Mouse (Mus musculus): Measurements from ENCODE around the gene Hmgb1. TPM values are rescaled to one million over a fixed set of nuclear protein-coding genes. Genes with fewer than 3 reads are reported as not detected.

Gene Hmgb1
- total RNA-seq, 2 experiments from 2014 or later: 127 to 133 TPM

- DNase-seq (ENCODE audit: low spot score in 2 of 2): no peak
Measured at GRCm38 (mm10) chr5:149067501-149067961, 116.8 kb downstream of the Hmgb1 start.

- no peak for DNase-seq (ENCODE audit: low spot score in 2 of 2)
Measured at GRCm38 (mm10) chr5:149062833-149063232, 121.5 kb downstream of the Hmgb1 start.

- no peak for DNase-seq (ENCODE audit: low spot score in 2 of 2)
Measured at GRCm38 (mm10) chr5:149053352-149054168, 130.7 kb downstream of the Hmgb1 start.

- DNase-seq (ENCODE audit: low spot score in 2 of 2): peak; percentile 99 to 100
Measured at GRCm38 (mm10) chr5:149052421-149053338, 131.6 kb downstream of the Hmgb1 start.

GRCm38 (mm10) chr5:149051571-149052420, 132.5 kb downstream of the Hmgb1 start:
- DNase-seq (ENCODE audit: low spot score in 2 of 2): peak; percentile 79 to 90

DNA sequence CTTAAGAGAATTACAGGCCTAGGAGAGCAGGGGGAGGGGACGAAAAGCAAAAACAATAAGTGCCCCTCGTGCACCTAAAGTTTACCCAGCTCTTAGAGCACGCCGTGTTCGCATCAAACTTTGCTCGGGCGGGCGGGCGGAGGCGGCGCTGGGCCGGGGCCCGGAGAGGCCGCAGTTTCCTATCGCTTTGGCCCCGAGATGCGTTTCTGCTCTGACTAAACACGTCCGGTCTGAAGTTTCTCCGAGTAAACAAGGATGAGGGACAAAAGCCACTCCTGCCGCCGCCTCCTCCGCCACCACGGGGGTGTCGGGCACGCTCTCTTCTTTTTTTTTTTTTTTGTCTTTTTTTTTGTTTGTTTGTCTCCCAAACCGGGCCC, 133.1 kb downstream of the Hmgb1 start:
- no peak for DNase-seq (ENCODE audit: low spot score in 2 of 2)

GRCm38 (mm10) chr5:149050588-149051160, 133.6 kb downstream of the Hmgb1 start:
- no peak for DNase-seq (ENCODE audit: low spot score in 2 of 2)

GRCm38 (mm10) chr5:149049435-149049834, 134.9 kb downstream of the Hmgb1 start:
- DNase-seq (ENCODE audit: low spot score in 2 of 2): no peak

GRCm38 (mm10) chr5:149048961-149049360, 135.3 kb downstream of the Hmgb1 start:
- DNase-seq (ENCODE audit: low spot score in 2 of 2): peak in 1 of 2 experiments; percentile 42

DNA sequence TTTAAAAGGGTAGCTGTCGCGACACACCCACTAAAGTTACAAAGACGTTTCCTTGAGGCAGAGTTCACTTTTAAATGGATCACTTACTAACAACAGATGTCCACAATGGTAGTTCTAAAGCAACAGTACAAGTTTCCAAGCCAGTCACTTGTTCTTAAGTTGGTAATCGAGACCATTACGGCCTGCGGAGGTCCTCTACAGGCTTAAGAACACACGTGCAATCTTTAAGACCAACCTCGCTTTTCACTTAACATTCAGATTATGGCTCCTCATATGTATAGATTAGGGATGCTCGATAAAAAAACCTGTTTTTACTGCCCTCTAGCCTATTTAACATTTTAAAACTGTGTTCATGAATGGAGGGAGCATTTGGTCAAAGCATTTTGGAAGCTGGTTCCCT, 137.6 kb downstream of the Hmgb1 start:
- DNase-seq (ENCODE audit: low spot score in 2 of 2): no peak

GRCm38 (mm10) chr5:149045470-149046085, 138.7 kb downstream of the Hmgb1 start:
- DNase-seq (ENCODE audit: low spot score in 2 of 2): no peak

GRCm38 (mm10) chr5:149045054-149045453, 139.2 kb downstream of the Hmgb1 start:
- DNase-seq (ENCODE audit: low spot score in 2 of 2): no peak

DNA sequence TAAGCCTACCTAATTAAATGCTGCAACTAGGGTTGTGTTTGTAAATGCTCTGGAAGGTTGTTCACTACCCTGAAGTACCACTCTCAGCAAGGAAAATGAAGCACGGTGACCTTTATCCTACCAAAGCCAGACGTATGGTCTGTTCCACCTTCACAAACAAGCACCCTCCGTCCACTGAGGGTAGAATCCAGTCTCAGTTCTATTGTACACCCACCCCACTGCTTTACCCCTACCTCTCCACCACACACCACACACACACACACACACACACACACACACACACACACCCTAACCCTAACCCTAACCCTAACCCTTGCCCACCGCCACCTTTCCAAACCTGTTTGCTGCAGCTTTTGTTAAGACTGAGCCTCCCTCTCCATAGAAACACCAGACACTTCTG, 140.2 kb downstream of the Hmgb1 start:
- no peak for DNase-seq (ENCODE audit: low spot score in 2 of 2)

- no peak for DNase-seq (ENCODE audit: low spot score in 2 of 2)
Measured at GRCm38 (mm10) chr5:149043240-149043639, 141.0 kb downstream of the Hmgb1 start.

DNA sequence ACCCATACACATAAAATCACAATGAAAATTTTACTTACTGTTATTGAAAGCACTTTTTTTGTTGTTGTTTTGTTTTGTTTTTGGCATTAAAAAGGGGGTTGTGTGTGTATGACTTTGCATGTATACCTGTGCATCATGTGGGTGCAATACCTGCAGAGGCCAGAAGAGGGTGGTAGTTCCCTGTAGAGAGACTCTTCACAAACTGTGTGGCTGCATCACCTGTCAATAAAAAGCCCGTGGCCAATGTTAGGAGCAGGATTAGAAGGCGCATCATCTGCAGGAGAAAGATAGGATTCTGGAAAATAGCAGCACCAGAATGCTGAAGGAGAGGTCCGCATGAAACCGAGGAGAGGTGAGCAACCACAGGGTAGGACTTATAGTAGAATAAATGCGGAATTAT, 144.5 kb downstream of the Hmgb1 start:
- no peak for DNase-seq (ENCODE audit: low spot score in 2 of 2)

DNA sequence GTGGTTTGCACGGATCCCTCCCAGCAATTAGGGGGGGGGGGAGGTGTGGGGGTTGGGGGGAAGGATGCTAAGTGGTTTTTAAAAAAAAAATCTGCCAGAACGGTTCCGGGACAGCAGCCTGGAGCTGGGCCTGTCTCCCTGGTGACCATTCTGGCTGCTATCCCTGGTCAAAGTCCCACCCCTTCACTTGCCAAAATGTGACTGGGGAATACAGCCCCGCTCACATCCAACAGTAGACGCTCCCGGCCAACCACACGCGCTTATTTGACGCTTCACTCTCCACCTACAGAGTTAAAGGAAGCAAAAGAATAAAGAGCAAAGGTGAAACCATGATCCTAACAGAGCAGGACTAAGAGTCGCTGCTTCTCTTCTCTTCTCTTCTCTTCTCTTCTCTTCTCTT, 146.6 kb downstream of the Hmgb1 start:
- DNase-seq (ENCODE audit: low spot score in 2 of 2): peak in 1 of 2 experiments; percentile 42

- DNase-seq (ENCODE audit: low spot score in 2 of 2): no peak
Measured at GRCm38 (mm10) chr5:149036920-149037319, 147.4 kb downstream of the Hmgb1 start.

- no peak for DNase-seq (ENCODE audit: low spot score in 2 of 2)
Measured at GRCm38 (mm10) chr5:149032438-149032837, 151.9 kb downstream of the Hmgb1 start.

- peak in 1 of 2 experiments; percentile 62 for DNase-seq (ENCODE audit: low spot score in 2 of 2)
Measured at GRCm38 (mm10) chr5:149031199-149031750, 153.0 kb downstream of the Hmgb1 start.

DNA sequence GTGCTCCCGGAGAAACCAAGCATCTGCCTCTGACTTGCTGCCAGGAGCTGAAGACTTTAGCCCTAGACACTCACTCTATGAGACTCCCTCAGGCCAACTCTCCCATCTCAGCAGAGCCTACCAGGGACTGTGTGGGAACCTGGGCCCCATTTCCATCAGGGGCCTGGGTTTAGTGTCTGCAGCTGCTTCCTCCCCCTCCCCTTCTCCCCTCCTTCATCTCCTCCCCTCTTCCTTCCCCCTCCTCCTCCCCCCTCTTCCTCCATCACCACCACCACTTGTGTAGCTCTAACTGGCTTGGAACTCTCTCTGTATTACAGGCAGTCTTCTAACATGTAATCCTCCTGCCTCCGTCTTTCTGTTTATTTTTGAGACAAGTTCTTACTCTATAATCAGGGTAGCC, 154.2 kb downstream of the Hmgb1 start:
- no peak for DNase-seq (ENCODE audit: low spot score in 2 of 2)
